ENCODE assay signal across 10 mouse cellular contexts in genomic region chr17:28869412-28870110, GRCm38 (mm10). TPM values are rescaled to one million over a fixed set of nuclear protein-coding genes. Genes with fewer than 3 reads are reported as not detected.
DNase-seq lines count a peak whose midpoint lies in the region; ATAC-seq and TF ChIP-seq lines count a peak whose summit lies in the region.
"Had no signal": no experiment of that assay in that cellular context is flagged by ENCODE, and none has a peak within 500 bp of the region (broad histone marks: within the 10 kb centered on the region; RNA-seq: fewer than 3 reads in every experiment).

No protein-coding gene starts in this region.

- no peaks in the 10 kb centered on the region for H3K9me3 ChIP-seq in neural tube, embryonic 12.5 days
- no peaks in the 10 kb centered on the region for H3K9me3 ChIP-seq in kidney, embryonic 14.5 days (ENCODE audit: control insufficient read depth, low read length)
- H3K9me3 ChIP-seq: stomach, embryonic 15.5 days had no signal

- peak; percentile 87 for ATAC-seq in neural tube, embryonic 12.5 days (ENCODE audit: low FRiP score, low read depth)
- no peak for ATAC-seq in kidney, embryonic 14.5 days (ENCODE audit: low FRiP score, low TSS enrichment)

- peak overlapping the region; percentile 1; the same call in 1 of the 2 replicates for H3K27ac ChIP-seq in neural tube, embryonic 12.5 days
- H3K27ac ChIP-seq in kidney, embryonic 14.5 days (ENCODE audit: low read depth, low read length): no peak overlapping the region
- H3K27ac ChIP-seq: stomach, embryonic 15.5 days had no signal

- H3K27me3 ChIP-seq in neural tube, embryonic 12.5 days (replicated peaks): no peaks in the 10 kb centered on the region
- no peaks in the 10 kb centered on the region for H3K27me3 ChIP-seq in kidney, embryonic 14.5 days (ENCODE audit: control insufficient read depth, insufficient read depth, low read length)
- H3K27me3 ChIP-seq: stomach, embryonic 15.5 days had no signal

- no peak for TF ChIP-seq CTCF in brain, embryonic 14.5 days (IDR thresholded peaks at IDR 0.05; ENCODE audit: borderline replicate concordance, extremely low read depth, insufficient read depth, insufficient read length)

- DNase-seq in brain, embryonic 14.5 days (ENCODE audit: low read depth): peak; percentile 95
- DNase-seq in frontal cortex, adult 2 months (ENCODE audit: extremely low spot score in 1 of 2, low spot score in 1 of 2): peak; percentile 83 to 84
- peak; percentile 43 to 45 for DNase-seq in layer of hippocampus, postnatal 25 days (ENCODE audit: extremely low spot score in 1 of 2, low spot score in 1 of 2)
- DNase-seq in lung, postnatal 10 days: no peak
- DNase-seq in lung, adult 18-20 months: no peak
- no peak for DNase-seq in natural killer cell, adult 2 months (ENCODE audit: low spot score in 2 of 2)

- no peaks in the 10 kb centered on the region for H3K36me3 ChIP-seq in neural tube, embryonic 12.5 days
- H3K36me3 ChIP-seq in kidney, embryonic 14.5 days (ENCODE audit: control insufficient read depth, insufficient read depth, low read length): no peaks in the 10 kb centered on the region
- H3K36me3 ChIP-seq: stomach, embryonic 15.5 days had no signal

- no peak overlapping the region for H3K4me3 ChIP-seq in neural tube, embryonic 12.5 days
- H3K4me3 ChIP-seq in kidney, embryonic 14.5 days (ENCODE audit: low read length): no peak overlapping the region
- H3K4me3 ChIP-seq: stomach, embryonic 15.5 days had no signal

- no peak for TF ChIP-seq POLR2A in brain, embryonic 14.5 days (IDR thresholded peaks at IDR 0.05; ENCODE audit: borderline replicate concordance, extremely low read depth, insufficient read depth, insufficient read length, poor library complexity, severe bottlenecking)

- no peaks in the 10 kb centered on the region for H3K4me1 ChIP-seq in neural tube, embryonic 12.5 days
- H3K4me1 ChIP-seq in kidney, embryonic 14.5 days (ENCODE audit: control insufficient read depth, insufficient read depth, low read length): no peaks in the 10 kb centered on the region
- H3K4me1 ChIP-seq: stomach, embryonic 15.5 days had no signal

- no peak overlapping the region for H3K4me2 ChIP-seq in neural tube, embryonic 12.5 days (replicated peaks)
- H3K4me2 ChIP-seq in kidney, embryonic 14.5 days (replicated peaks; ENCODE audit: low read depth, low read length): no peak overlapping the region
- H3K4me2 ChIP-seq: stomach, embryonic 15.5 days had no signal

- WGBS in neural tube, embryonic 12.5 days: 66% methylated on average over 9 of the region's 9 CpGs
- 79% methylated on average over 9 of the region's 9 CpGs for WGBS in kidney, embryonic 14.5 days

- H3K9ac ChIP-seq in neural tube, embryonic 12.5 days: no peak overlapping the region
- no peak overlapping the region for H3K9ac ChIP-seq in kidney, embryonic 14.5 days (ENCODE audit: low read depth, low read length)
- H3K9ac ChIP-seq: stomach, embryonic 15.5 days had no signal

RNA-seq across cellular contexts. Expression of gene Pnpla1, which starts 11.3 kb away (rescaled TPM):
- 0.23 TPM in 1 of 2 replicates, not detected in the other for polyA plus RNA-seq in brain, embryonic 14.5 days (2012; rRNA removed)
- 0.22 and 0.23 TPM in 2 replicates for polyA plus RNA-seq in frontal cortex, adult 2 months (2012; rRNA removed)
- under 1 TPM; 0.42 to 0.66 TPM for total RNA-seq in layer of hippocampus, postnatal 25 days (2021)
- polyA plus RNA-seq in neural tube, embryonic 12.5 days (2016; fragmentation: Nextera tagmentation; extraction: Ambion mirVana): not detected in 2 replicates
- polyA plus RNA-seq in kidney, embryonic 14.5 days (2014; fragmentation: Nextera tagmentation; extraction: Ambion mirVana): not detected in 2 replicates
- total RNA-seq: megakaryocyte-erythroid progenitor cell, adult 5-6 weeks had no signal

RNA-seq across cellular contexts. Expression of gene 4930539E08Rik, which starts 45.6 kb away (rescaled TPM):
- polyA plus RNA-seq in brain, embryonic 14.5 days (2012; rRNA removed): 0.69 and 0.98 TPM in 2 replicates
- polyA plus RNA-seq in frontal cortex, adult 2 months (2012; rRNA removed): 6.6 and 8.3 TPM in 2 replicates
- total RNA-seq in layer of hippocampus, postnatal 25 days (2021): 1 to 10 TPM; 3.1 to 3.9 TPM
- polyA plus RNA-seq in neural tube, embryonic 12.5 days (2016; fragmentation: Nextera tagmentation; extraction: Ambion mirVana): 0.09 and 0.38 TPM in 2 replicates
- polyA plus RNA-seq in kidney, embryonic 14.5 days (2014; fragmentation: Nextera tagmentation; extraction: Ambion mirVana): 0.46 and 0.62 TPM in 2 replicates

Comparison
In these comparisons a context has a peak if more than half of its experiments do, and no peak if none do; other contexts are left out.
1. DNase-seq: peak in brain, embryonic 14.5 days (single experiment), frontal cortex, adult 2 months (2 of 2) and layer of hippocampus, postnatal 25 days (2 of 2); none in lung, postnatal 10 days (single experiment), lung, adult 18-20 months (0 of 2) and natural killer cell, adult 2 months (0 of 2).